Mouse (Mus musculus) brain, embryonic 14.5 days (tissue): ENCODE measurements around the gene Crmp1.

Source experiments
- CTCF ChIP-seq: fragments of 200-500 bp; IDR thresholded peaks from 2 replicates; pipeline ENCODE4 v1.5.1; 2012; ENCODE audit warnings: inconsistent platforms, mild to moderate bottlenecking, moderate library complexity, borderline replicate concordance; ENCODE audit not compliant: insufficient read depth, insufficient read length; ENCODE audit errors: extremely low read depth
- POLR2A ChIP-seq: fragments of 200-500 bp; IDR thresholded peaks from 2 replicates; pipeline ENCODE4 v1.6.1; 2012; ENCODE audit warnings: mild to moderate bottlenecking, inconsistent platforms, borderline replicate concordance; ENCODE audit not compliant: poor library complexity, insufficient read depth, insufficient read length, severe bottlenecking; ENCODE audit errors: extremely low read depth

DNA sequence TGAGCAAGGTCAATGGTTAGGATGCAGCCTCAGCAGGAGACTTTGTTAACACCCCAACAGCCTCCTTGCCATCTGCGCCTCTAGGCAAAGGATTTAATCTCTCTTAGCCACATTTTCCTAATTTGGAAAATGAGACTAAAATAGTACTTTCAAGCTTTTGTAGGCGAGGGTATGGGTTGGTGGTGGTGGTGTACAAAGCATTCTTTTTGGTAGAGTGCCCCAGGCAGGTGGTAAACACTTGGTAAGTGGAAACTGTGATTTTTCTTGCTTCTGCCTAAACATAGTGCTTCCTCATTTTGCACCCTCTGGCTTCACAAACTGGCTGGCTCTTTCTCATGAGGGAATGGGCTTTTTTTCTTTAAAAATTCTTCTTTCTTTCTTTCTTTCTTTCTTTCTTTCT is 3.1 kb upstream of the Crmp1 start:
- TF ChIP-seq CTCF (no peak), POLR2A (no peak)
